Mouse (Mus musculus): Measurements from ENCODE around the gene Timm8a1.
A peak's percentile ranks its signal among the peaks of the same experiment; 100 is the strongest.

DNA sequence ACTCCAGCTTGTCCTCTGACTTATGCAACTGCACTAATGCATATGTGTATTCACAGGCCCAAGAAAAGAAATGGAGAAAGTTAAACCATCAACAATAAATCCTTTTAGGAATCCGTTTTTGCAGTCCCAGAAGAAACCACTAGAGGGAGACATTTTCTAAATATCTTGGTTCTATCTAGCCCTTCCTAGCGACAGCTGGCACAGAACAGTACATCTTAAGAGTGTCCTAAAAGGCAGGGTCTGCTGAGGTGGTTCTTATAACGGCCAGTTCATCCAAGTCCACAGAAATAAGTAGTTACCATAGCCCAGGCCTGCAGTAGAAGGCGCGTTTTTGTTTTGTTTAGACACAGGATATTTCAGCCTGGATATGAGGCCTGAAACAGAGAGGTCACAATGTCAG is 9.2 kb upstream of the Timm8a1 start:
- no peak for TF ChIP-seq EP300 (IDR thresholded peaks at IDR 0.05)
- peak; percentile 65 for TF ChIP-seq CTCF (IDR thresholded peaks at IDR 0.05)

Measured in lung, postnatal 0 days (tissue).